Mouse (Mus musculus) cerebral cortex, adult 2 months (tissue): ENCODE data around the gene Prkag1.

ENCODE experiments used
- WGBS: fragments of 180-500 bp; shearing (Covaris S2); methylation state at CpG from one replicate; pipeline ENCODE4 v1.1.7; 2018; 5-methylcytosine and 5-hydroxymethylcytosine counted together

Gene Prkag1

GRCm38 (mm10) chr15:98823434-98823833 lies 7.9 kb downstream of the Prkag1 start:
- WGBS, result 75% methylated on average over 3 of the region's 3 CpGs

- WGBS, result 63% methylated on average over 5 of the region's 5 CpGs
These were observed 9.2 kb downstream of the Prkag1 start for GRCm38 (mm10) chr15:98822147-98822546.

GRCm38 (mm10) chr15:98821403-98821802 lies 9.9 kb downstream of the Prkag1 start:
- 29% methylated on average over 10 of the region's 10 CpGs for WGBS

DNA sequence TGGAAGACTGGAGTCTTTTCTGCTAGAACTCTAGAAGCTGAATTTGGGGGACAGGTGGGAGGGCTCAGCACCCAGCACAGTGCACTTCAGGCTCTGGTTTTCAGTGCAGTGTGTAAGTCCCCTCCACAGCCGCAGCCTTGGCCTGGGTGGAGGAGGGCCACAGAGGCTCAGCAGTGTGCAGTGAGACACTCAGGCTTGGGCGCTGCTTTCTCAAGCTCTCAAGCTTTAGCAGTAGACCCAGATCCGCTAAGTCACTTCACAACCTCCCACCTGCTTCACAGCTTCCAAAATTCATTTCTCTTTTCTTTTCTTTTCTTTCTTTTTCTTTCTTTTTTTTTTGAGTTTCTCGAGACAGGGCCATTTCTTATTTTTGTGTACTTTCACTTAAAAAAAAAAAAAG lies 10.4 kb downstream of the Prkag1 start:
- WGBS, result 44% methylated on average over 4 of the region's 4 CpGs

GRCm38 (mm10) chr15:98818171-98818570 lies 13.2 kb downstream of the Prkag1 start:
- WGBS, result 95% methylated on average over 7 of the region's 7 CpGs

GRCm38 (mm10) chr15:98812741-98813424 lies 18.4 kb downstream of the Prkag1 start:
- 51% methylated on average over 20 of the region's 20 CpGs for WGBS

- 66% methylated on average over 6 of the region's 6 CpGs for WGBS
These were observed 21.1 kb downstream of the Prkag1 start for GRCm38 (mm10) chr15:98810212-98810611.

GRCm38 (mm10) chr15:98809390-98809789 lies 21.9 kb downstream of the Prkag1 start, which contains the start of gene Ddn:
Gene Ddn, minus strand, starts transcription at chr15:98809490.
- 58% methylated on average over 3 of the region's 3 CpGs for WGBS

- WGBS, result 7% methylated on average over 6 of the region's 6 CpGs
These were observed 22.6 kb downstream of the Prkag1 start for GRCm38 (mm10) chr15:98808651-98809134.

GRCm38 (mm10) chr15:98807895-98808650 lies 23.2 kb downstream of the Prkag1 start:
- WGBS, result 2% methylated on average over 34 of the region's 34 CpGs

- 4% methylated on average over 58 of the region's 58 CpGs for WGBS
These were observed 24.2 kb downstream of the Prkag1 start for GRCm38 (mm10) chr15:98806809-98807770.

- 19% methylated on average over 30 of the region's 30 CpGs for WGBS
These were observed 25.1 kb downstream of the Prkag1 start for GRCm38 (mm10) chr15:98806071-98806808.

- WGBS, result 2% methylated on average over 64 of the region's 64 CpGs
These were observed 25.8 kb downstream of the Prkag1 start for GRCm38 (mm10) chr15:98805324-98806040.

DNA sequence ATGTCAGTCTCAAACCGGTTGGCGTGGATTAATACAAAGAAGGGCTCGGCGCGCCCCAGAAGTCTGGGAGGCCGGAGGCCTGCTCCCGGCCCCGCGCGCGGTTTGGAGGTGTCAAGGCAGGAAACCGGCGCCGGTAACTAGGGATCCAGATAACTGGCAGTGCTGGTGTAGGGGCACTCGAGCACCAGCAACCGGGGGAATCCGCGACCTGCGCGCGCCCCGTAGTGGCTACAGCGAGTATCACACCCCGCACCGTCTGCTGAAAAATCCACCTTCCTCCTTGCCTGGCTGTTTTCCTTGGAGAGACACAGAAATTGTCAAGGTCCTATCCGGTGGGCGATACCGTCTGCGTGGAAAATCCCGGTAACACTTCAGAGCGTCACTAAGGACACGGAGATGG lies 27.3 kb downstream of the Prkag1 start:
- WGBS, result 2% methylated on average over 32 of the region's 32 CpGs

DNA sequence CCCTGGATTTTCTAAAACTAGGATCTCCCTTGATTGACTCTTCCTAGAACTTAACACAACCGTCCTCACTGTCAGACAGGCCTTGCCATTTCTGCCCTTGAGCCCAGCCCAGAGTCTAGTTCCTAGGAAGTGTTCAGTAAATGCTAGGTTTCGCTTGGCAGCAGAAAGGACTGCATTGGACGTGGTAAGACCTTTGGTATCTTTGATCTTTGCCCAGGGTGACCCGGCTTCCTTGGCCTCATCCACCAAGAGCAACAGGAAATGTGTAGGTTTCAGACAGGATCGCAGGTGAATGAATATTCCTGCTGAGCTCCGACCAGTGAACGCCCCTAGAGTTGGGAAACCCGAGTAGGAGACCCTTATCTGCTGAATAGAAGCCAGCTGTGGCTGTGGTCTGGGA lies 28.4 kb downstream of the Prkag1 start:
- 35% methylated on average over 8 of the region's 8 CpGs for WGBS

- 12% methylated on average over 12 of the region's 12 CpGs for WGBS
These were observed 31.9 kb downstream of the Prkag1 start for GRCm38 (mm10) chr15:98799396-98799795.

GRCm38 (mm10) chr15:98798903-98799302 lies 32.4 kb downstream of the Prkag1 start:
- WGBS, result 66% methylated on average over 3 of the region's 3 CpGs

DNA sequence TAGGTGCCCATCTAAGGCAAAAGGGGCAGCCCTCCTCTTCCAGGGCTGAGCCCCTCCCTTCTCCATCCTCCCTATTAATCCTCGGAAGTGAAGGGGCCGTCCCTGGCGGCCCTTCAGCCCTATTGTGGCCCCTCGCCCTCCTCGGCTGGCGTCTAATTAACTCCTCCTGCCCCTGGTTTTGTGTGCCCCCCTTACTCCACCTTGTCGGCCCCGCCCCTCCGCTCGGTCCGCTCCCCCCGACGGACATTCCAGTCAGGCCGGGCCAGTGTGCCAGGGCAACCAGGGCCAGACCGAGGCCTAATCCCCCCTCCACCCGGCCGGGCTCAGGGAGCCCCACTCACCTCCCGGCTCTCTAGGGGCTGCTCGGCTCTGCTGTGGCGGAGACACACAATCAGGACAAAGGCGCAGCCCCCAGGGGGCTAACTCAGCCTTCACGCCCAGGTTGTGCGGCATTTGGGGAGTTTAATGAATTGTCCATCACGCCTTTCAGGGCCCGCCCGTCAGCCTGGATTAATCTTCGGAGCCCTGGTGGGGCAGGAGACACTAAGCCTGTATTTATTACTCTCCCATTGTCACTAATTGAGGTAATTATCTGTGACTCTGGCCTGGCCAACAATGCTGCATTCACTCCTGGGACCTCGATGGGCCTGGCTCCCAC lies 33.4 kb downstream of the Prkag1 start:
- 19% methylated on average over 28 of the region's 28 CpGs for WGBS

GRCm38 (mm10) chr15:98796803-98797595 lies 34.3 kb downstream of the Prkag1 start:
- 6% methylated on average over 13 of the region's 13 CpGs for WGBS
